Mouse (Mus musculus) layer of hippocampus, adult 9-10 months (tissue): ENCODE measurements around the gene Nadk2.

Experiments
- DNase-seq: peaks from one replicate; pipeline ENCODE4 v3.0.0; 2022; ENCODE audit warnings: low spot score

The Nadk2 gene

GRCm38 (mm10) chr15:9131499-9131888 is 60.4 kb downstream of the Nadk2 start:
- no peak for DNase-seq

- DNase-seq: peak; percentile 42
Observed at GRCm38 (mm10) chr15:9132693-9133443, 61.8 kb downstream of the Nadk2 start.

GRCm38 (mm10) chr15:9134891-9135507 is 63.9 kb downstream of the Nadk2 start:
- no peak for DNase-seq

- DNase-seq: no peak
Observed at GRCm38 (mm10) chr15:9139447-9139846, 68.4 kb downstream of the Nadk2 start.

GRCm38 (mm10) chr15:9140252-9140680 is 69.2 kb downstream of the Nadk2 start, which contains the start of gene Lmbrd2:
Gene Lmbrd2 (plus strand): TSS chr15:9140550.
- peak; percentile 92 for DNase-seq

- DNase-seq: no peak
Observed at GRCm38 (mm10) chr15:9140684-9141171, 69.7 kb downstream of the Nadk2 start.

GRCm38 (mm10) chr15:9155325-9155724 is 84.3 kb downstream of the Nadk2 start, which contains the start of gene Skp2:
Gene Skp2 (minus strand): TSS chr15:9155425.
- no peak for DNase-seq
